Mouse (Mus musculus): ENCODE data around the gene Cox14.

- TF ChIP-seq CTCF (conservative IDR thresholded peaks at IDR 0.05; ENCODE audit: insufficient read depth, insufficient read length, low read depth, low read length) (no peak), POLR2A (IDR thresholded peaks at IDR 0.05; ENCODE audit: low read depth, low read length) (no peak)
These were observed 1.7 kb upstream of the Cox14 start for GRCm38 (mm10) chr15:99723515-99724291.
